Comparison of ENCODE assay signal across 13 mouse cellular contexts in genomic region chr11:76734560-76734959, GRCm38 (mm10). TPM values are rescaled to one million over a fixed set of nuclear protein-coding genes. Genes with fewer than 3 reads are reported as not detected.
DNase-seq lines count a peak whose midpoint lies in the region; ATAC-seq and TF ChIP-seq lines count a peak whose summit lies in the region.
"Had no signal": no experiment of that assay in that cellular context is flagged by ENCODE, and none has a peak within 500 bp of the region (broad histone marks: within the 10 kb centered on the region; RNA-seq: fewer than 3 reads in every experiment).

No protein-coding gene starts in this region.

- no peaks in the 10 kb centered on the region for H3K79me2 ChIP-seq in myocyte (ENCODE audit: control insufficient read depth, insufficient read depth)

- H3K27ac ChIP-seq in midbrain, embryonic 14.5 days (replicated peaks; ENCODE audit: low read depth, low read length), result no peak overlapping the region
- no peak overlapping the region for H3K27ac ChIP-seq in midbrain, embryonic 13.5 days
- H3K27ac ChIP-seq in intestine, embryonic 15.5 days, result no peak overlapping the region
- H3K27ac ChIP-seq: embryonic facial prominence, embryonic 13.5 days; hindbrain, embryonic 15.5 days had no signal

- 50% methylated on average over 3 of the region's 3 CpGs for WGBS in midbrain, embryonic 14.5 days
- WGBS in midbrain, embryonic 13.5 days, result 53% methylated on average over 3 of the region's 3 CpGs
- 77% methylated on average over 3 of the region's 3 CpGs for WGBS in intestine, embryonic 15.5 days

- H3K9me3 ChIP-seq in midbrain, embryonic 14.5 days (ENCODE audit: control insufficient read depth, low read length), result no peaks in the 10 kb centered on the region
- H3K9me3 ChIP-seq in midbrain, embryonic 13.5 days, result no peaks in the 10 kb centered on the region
- H3K9me3 ChIP-seq in intestine, embryonic 15.5 days, result no peaks in the 10 kb centered on the region
- H3K9me3 ChIP-seq: embryonic facial prominence, embryonic 13.5 days; hindbrain, embryonic 15.5 days had no signal

- no peaks in the 10 kb centered on the region for H3K4me1 ChIP-seq in midbrain, embryonic 14.5 days (ENCODE audit: control insufficient read depth, insufficient read depth, low read length)
- no peaks in the 10 kb centered on the region; the same call in 1 of the 2 replicates for H3K4me1 ChIP-seq in midbrain, embryonic 13.5 days (replicated peaks)
- H3K4me1 ChIP-seq in intestine, embryonic 15.5 days (replicated peaks), result no peaks in the 10 kb centered on the region
- H3K4me1 ChIP-seq: embryonic facial prominence, embryonic 13.5 days had no signal

- TF ChIP-seq POLR2A in myocyte (IDR thresholded peaks at IDR 0.05; ENCODE audit: insufficient read length, low read depth), result no peak

- H3K36me3 ChIP-seq in midbrain, embryonic 14.5 days (ENCODE audit: control insufficient read depth, insufficient read depth, low read length), result peaks cover 54% of the 10 kb centered on the region
- H3K36me3 ChIP-seq in midbrain, embryonic 13.5 days, result peaks cover 49% of the 10 kb centered on the region
- peaks cover 53% of the 10 kb centered on the region for H3K36me3 ChIP-seq in myocyte (ENCODE audit: control insufficient read depth, insufficient read depth)
- peaks cover 29% of the 10 kb centered on the region for H3K36me3 ChIP-seq in intestine, embryonic 15.5 days

- H3K9ac ChIP-seq in midbrain, embryonic 14.5 days (replicated peaks; ENCODE audit: low read length), result no peak overlapping the region
- no peak overlapping the region for H3K9ac ChIP-seq in midbrain, embryonic 13.5 days (replicated peaks)
- no peak overlapping the region for H3K9ac ChIP-seq in intestine, embryonic 15.5 days
- H3K9ac ChIP-seq: embryonic facial prominence, embryonic 13.5 days; hindbrain, embryonic 15.5 days had no signal

- H3K4me2 ChIP-seq in midbrain, embryonic 14.5 days (ENCODE audit: low read length), result no peak overlapping the region
- no peak overlapping the region for H3K4me2 ChIP-seq in midbrain, embryonic 13.5 days (replicated peaks)
- H3K4me2 ChIP-seq in myocyte (ENCODE audit: low read depth), result peak overlapping the region; percentile 20
- H3K4me2 ChIP-seq in intestine, embryonic 15.5 days (replicated peaks), result no peak overlapping the region
- H3K4me2 ChIP-seq: embryonic facial prominence, embryonic 13.5 days; hindbrain, embryonic 15.5 days had no signal

- no peak overlapping the region for H3ac ChIP-seq in myocyte (ENCODE audit: control insufficient read depth, insufficient read length)

- no peak overlapping the region for H3K4me3 ChIP-seq in midbrain, embryonic 14.5 days (replicated peaks; ENCODE audit: low read depth, low read length)
- no peak overlapping the region for H3K4me3 ChIP-seq in midbrain, embryonic 13.5 days (replicated peaks)
- H3K4me3 ChIP-seq in myocyte, result no peak overlapping the region
- no peak overlapping the region for H3K4me3 ChIP-seq in intestine, embryonic 15.5 days (replicated peaks)
- H3K4me3 ChIP-seq: embryonic facial prominence, embryonic 13.5 days; hindbrain, embryonic 15.5 days had no signal

- DNase-seq in embryo, embryonic 10 days (ENCODE audit: low spot score), result peak; percentile 19
- DNase-seq in embryo, embryonic 9.5 days (ENCODE audit: extremely low spot score), result no peak
- peak; percentile 5 for DNase-seq in midbrain, embryonic 14.5 days
- DNase-seq in kidney, postnatal 25 days, result no peak
- DNase-seq: adrenal gland, postnatal 36 days; cerebellum, adult 8-10 months had no signal

- no peak for ATAC-seq in midbrain, embryonic 14.5 days (ENCODE audit: low FRiP score, low TSS enrichment)
- ATAC-seq in midbrain, embryonic 13.5 days, result no peak
- peak; percentile 89 for ATAC-seq in activated CD4-positive, CD25-positive, alpha-beta regulatory T cell, adult 4 months
- no peak for ATAC-seq in intestine, embryonic 15.5 days

- no peaks in the 10 kb centered on the region for H3K27me3 ChIP-seq in midbrain, embryonic 14.5 days (ENCODE audit: control insufficient read depth, insufficient read depth, low read length)
- H3K27me3 ChIP-seq in midbrain, embryonic 13.5 days, result no peaks in the 10 kb centered on the region
- H3K27me3 ChIP-seq in myocyte (ENCODE audit: control insufficient read depth, insufficient read depth, insufficient read length), result no peaks in the 10 kb centered on the region
- H3K27me3 ChIP-seq in intestine, embryonic 15.5 days (replicated peaks), result no peaks in the 10 kb centered on the region
- H3K27me3 ChIP-seq: embryonic facial prominence, embryonic 13.5 days; hindbrain, embryonic 15.5 days had no signal

TF ChIP-seq in myocyte, 11 proteins besides CTCF, POLR2A, EP300 and RAD21:
- no peak for TF ChIP-seq SRF (IDR thresholded peaks at IDR 0.05; ENCODE audit: control insufficient read depth, insufficient read length, low read depth)
- no peak for TF ChIP-seq POLR2AphosphoS2 (IDR thresholded peaks at IDR 0.05; ENCODE audit: insufficient read length, low read depth)
- no peak for TF ChIP-seq TCF3 (IDR thresholded peaks at IDR 0.05; ENCODE audit: insufficient read length, low read depth)
- no peak for TF ChIP-seq E2F4 (IDR thresholded peaks at IDR 0.05; ENCODE audit: insufficient read depth)
- TF ChIP-seq MYOG (IDR thresholded peaks at IDR 0.05; ENCODE audit: control insufficient read depth in 1 of 3, insufficient read depth in 1 of 3, insufficient read length in 2 of 3, low read depth in 2 of 3), result no peak
- TF ChIP-seq CEBPB (IDR thresholded peaks at IDR 0.05; ENCODE audit: insufficient read depth, poor library complexity, severe bottlenecking), result no peak
- TF ChIP-seq MAX (IDR thresholded peaks at IDR 0.05; ENCODE audit: low read depth), result no peak
- TF ChIP-seq TCF12 (IDR thresholded peaks at IDR 0.05; ENCODE audit: insufficient read depth, poor library complexity, severe bottlenecking), result no peak
- no peak for TF ChIP-seq USF1 (IDR thresholded peaks at IDR 0.05; ENCODE audit: low read depth)
- TF ChIP-seq MYOD1 (IDR thresholded peaks at IDR 0.05; ENCODE audit: control insufficient read depth in 1 of 3, insufficient read length in 2 of 3, low read depth in 2 of 3), result no peak
- no peak for TF ChIP-seq REST (IDR thresholded peaks at IDR 0.05; ENCODE audit: insufficient read depth, insufficient read length)

RNA-seq across cellular contexts. Expression of gene Gosr1, which starts 28.8 kb away (rescaled TPM):
- polyA plus RNA-seq in midbrain, embryonic 14.5 days (2014; fragmentation: Nextera tagmentation; extraction: Ambion mirVana), result 26.2 and 40.8 TPM in 2 replicates
- polyA plus RNA-seq in midbrain, embryonic 13.5 days (2015; fragmentation: Nextera tagmentation; extraction: Ambion mirVana), result 24.3 and 24.7 TPM in 2 replicates
- polyA plus RNA-seq in activated CD4-positive, CD25-positive, alpha-beta regulatory T cell, adult 4 months (2017; shearing (Covaris generic)), result 10 to 100 TPM; 37.2 to 40.2 TPM
- polyA plus RNA-seq in myocyte (2012; fragmentation: generic; extraction: Trizol), result 16.5 TPM
- polyA plus RNA-seq in intestine, embryonic 15.5 days (2015; fragmentation: Nextera tagmentation; extraction: Ambion mirVana), result 24.9 and 28.6 TPM in 2 replicates

RNA-seq across cellular contexts. Expression of gene Trarg1, which starts 55.0 kb away (rescaled TPM):
- 0.11 and 0.26 TPM in 2 replicates for polyA plus RNA-seq in midbrain, embryonic 14.5 days (2014; fragmentation: Nextera tagmentation; extraction: Ambion mirVana)
- polyA plus RNA-seq in midbrain, embryonic 13.5 days (2015; fragmentation: Nextera tagmentation; extraction: Ambion mirVana), result 0.08 TPM in 1 of 2 replicates, not detected in the other
- under 1 TPM in 1 of 2 experiments, not detected in 1; 0.56 TPM for polyA plus RNA-seq in activated CD4-positive, CD25-positive, alpha-beta regulatory T cell, adult 4 months (2017; shearing (Covaris generic))
- 0.34 TPM for polyA plus RNA-seq in myocyte (2012; fragmentation: generic; extraction: Trizol)
- polyA plus RNA-seq in intestine, embryonic 15.5 days (2015; fragmentation: Nextera tagmentation; extraction: Ambion mirVana), result 0.35 and 0.64 TPM in 2 replicates
- polyA plus RNA-seq: liver, embryonic 16.5 days had no signal

Comparison
In these comparisons a context has a peak if more than half of its experiments do, and no peak if none do; other contexts are left out.
1. DNase-seq: peak in embryo, embryonic 10 days (single experiment) and midbrain, embryonic 14.5 days (single experiment); none in embryo, embryonic 9.5 days (single experiment) and kidney, postnatal 25 days (0 of 2).